Mouse (Mus musculus): Measurements from ENCODE around the gene Crhr2. TPM values are rescaled to one million over a fixed set of nuclear protein-coding genes. Genes with fewer than 3 reads are reported as not detected.

Gene Crhr2
- polyA plus RNA-seq, 1 experiment from 2014 or later = 1.3 TPM

GRCm38 (mm10) chr6:55133425-55133824, 609 bp upstream of the Crhr2 start:
- Histone ChIP-seq H3K4me2 (ENCODE audit: low read length) (no peak overlapping the region), H3K9ac (replicated peaks; ENCODE audit: low read depth, low read length) (no peak overlapping the region), H3K4me1 (replicated peaks; ENCODE audit: control insufficient read depth, insufficient read depth, low read length) (no peaks in the 10 kb centered on the region), H3K4me3 (replicated peaks; ENCODE audit: low read length) (no peak overlapping the region), H3K27ac (ENCODE audit: low read length) (no peak overlapping the region), H3K36me3 (ENCODE audit: control insufficient read depth, insufficient read depth) (no peaks in the 10 kb centered on the region), H3K27me3 (replicated peaks; ENCODE audit: control insufficient read depth, insufficient read depth, low read length) (no peaks in the 10 kb centered on the region), H3K9me3 (ENCODE audit: control insufficient read depth, low read length) (no peaks in the 10 kb centered on the region)
- ATAC-seq = no peak
- WGBS = 63% methylated on average over 1 of the region's 1 CpGs

DNA sequence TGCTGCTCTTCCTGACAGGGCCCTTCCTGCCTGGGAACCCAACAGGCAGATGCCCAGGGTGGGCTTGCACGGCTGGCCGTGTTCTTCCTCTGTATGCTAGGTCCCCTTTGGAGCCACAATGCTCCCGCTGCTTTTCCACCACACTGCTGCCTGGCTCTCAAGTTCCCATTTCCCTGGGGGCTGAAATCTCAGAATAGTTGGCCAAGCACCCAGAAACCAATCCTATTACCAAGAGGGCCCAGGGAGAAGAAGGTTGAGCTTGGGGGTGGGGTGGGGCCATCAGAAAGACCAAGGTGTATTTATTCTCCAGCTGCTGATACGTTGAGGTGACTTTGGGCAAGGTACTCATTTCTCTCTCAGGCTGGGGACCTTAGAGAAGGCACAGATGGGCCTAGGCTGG, 1.5 kb downstream of the Crhr2 start:
- Histone ChIP-seq H3K36me3 (ENCODE audit: control insufficient read depth, insufficient read depth) (no peaks in the 10 kb centered on the region), H3K4me2 (ENCODE audit: low read length) (no peak overlapping the region), H3K4me3 (replicated peaks; ENCODE audit: low read length) (no peak overlapping the region), H3K9ac (replicated peaks; ENCODE audit: low read depth, low read length) (no peak overlapping the region), H3K27me3 (replicated peaks; ENCODE audit: control insufficient read depth, insufficient read depth, low read length) (no peaks in the 10 kb centered on the region), H3K27ac (ENCODE audit: low read length) (no peak overlapping the region), H3K4me1 (replicated peaks; ENCODE audit: control insufficient read depth, insufficient read depth, low read length) (no peaks in the 10 kb centered on the region), H3K9me3 (ENCODE audit: control insufficient read depth, low read length) (no peaks in the 10 kb centered on the region)
- WGBS = 89% methylated on average over 4 of the region's 4 CpGs
- ATAC-seq = no peak

GRCm38 (mm10) chr6:55130631-55131030, 2.2 kb downstream of the Crhr2 start:
- no peak overlapping the region for H3K9ac ChIP-seq (replicated peaks; ENCODE audit: low read depth, low read length)
- H3K4me3 ChIP-seq (replicated peaks; ENCODE audit: low read length) = no peak overlapping the region
- WGBS = 50% methylated on average over 6 of the region's 6 CpGs
- H3K27ac ChIP-seq (ENCODE audit: low read length) = no peak overlapping the region
- H3K4me1 ChIP-seq (replicated peaks; ENCODE audit: control insufficient read depth, insufficient read depth, low read length) = no peaks in the 10 kb centered on the region
- ATAC-seq = no peak
- H3K4me2 ChIP-seq (ENCODE audit: low read length) = no peak overlapping the region
- H3K27me3 ChIP-seq (replicated peaks; ENCODE audit: control insufficient read depth, insufficient read depth, low read length) = no peaks in the 10 kb centered on the region
- H3K9me3 ChIP-seq (ENCODE audit: control insufficient read depth, low read length) = no peaks in the 10 kb centered on the region
- H3K36me3 ChIP-seq (ENCODE audit: control insufficient read depth, insufficient read depth) = no peaks in the 10 kb centered on the region

GRCm38 (mm10) chr6:55128391-55128790, 4.4 kb downstream of the Crhr2 start:
- no peak for ATAC-seq

GRCm38 (mm10) chr6:55126576-55126975, 6.2 kb downstream of the Crhr2 start:
- Histone ChIP-seq H3K4me2 (ENCODE audit: low read length) (no peak overlapping the region), H3K27ac (ENCODE audit: low read length) (no peak overlapping the region), H3K9ac (replicated peaks; ENCODE audit: low read depth, low read length) (no peak overlapping the region), H3K9me3 (ENCODE audit: control insufficient read depth, low read length) (no peaks in the 10 kb centered on the region), H3K4me1 (replicated peaks; ENCODE audit: control insufficient read depth, insufficient read depth, low read length) (no peaks in the 10 kb centered on the region), H3K36me3 (ENCODE audit: control insufficient read depth, insufficient read depth) (no peaks in the 10 kb centered on the region), H3K27me3 (replicated peaks; ENCODE audit: control insufficient read depth, insufficient read depth, low read length) (no peaks in the 10 kb centered on the region), H3K4me3 (replicated peaks; ENCODE audit: low read length) (no peak overlapping the region)
- no peak for ATAC-seq
- 71% methylated on average over 5 of the region's 5 CpGs for WGBS

More at GRCm38 (mm10) chr6:55128391-55128790, 4.4 kb downstream of the Crhr2 start:
- H3K9me3 ChIP-seq (ENCODE audit: control insufficient read depth, low read length) = no peaks in the 10 kb centered on the region
- no peak overlapping the region for H3K9ac ChIP-seq (replicated peaks; ENCODE audit: low read depth, low read length)
- no peak overlapping the region for H3K4me3 ChIP-seq (replicated peaks; ENCODE audit: low read length)
- no peaks in the 10 kb centered on the region for H3K27me3 ChIP-seq (replicated peaks; ENCODE audit: control insufficient read depth, insufficient read depth, low read length)
- H3K36me3 ChIP-seq (ENCODE audit: control insufficient read depth, insufficient read depth) = no peaks in the 10 kb centered on the region
- H3K27ac ChIP-seq (ENCODE audit: low read length) = no peak overlapping the region
- no peaks in the 10 kb centered on the region for H3K4me1 ChIP-seq (replicated peaks; ENCODE audit: control insufficient read depth, insufficient read depth, low read length)
- H3K4me2 ChIP-seq (ENCODE audit: low read length) = no peak overlapping the region

DNA sequence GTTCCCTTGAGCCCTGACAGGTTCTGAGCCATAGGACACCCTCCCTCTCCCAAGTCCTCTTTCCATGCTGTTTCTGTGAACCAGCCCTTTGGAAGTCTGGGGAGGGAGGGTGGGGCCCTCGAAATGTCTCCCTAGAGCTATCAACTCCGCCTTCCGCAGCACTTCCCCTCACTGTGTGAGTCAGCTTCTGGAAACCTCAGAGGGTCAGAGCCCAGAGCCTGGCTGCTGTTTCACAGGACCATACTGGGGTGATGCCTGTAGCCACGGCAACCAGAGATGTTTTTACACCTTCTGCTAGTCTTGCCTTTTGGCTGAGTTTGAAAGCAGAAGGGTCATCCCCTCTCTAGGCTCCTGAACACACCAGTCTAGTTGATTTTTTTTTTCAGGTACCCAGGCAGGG, 9.8 kb downstream of the Crhr2 start:
- Histone ChIP-seq H3K4me2 (ENCODE audit: low read length) (no peak overlapping the region), H3K4me3 (replicated peaks; ENCODE audit: low read length) (no peak overlapping the region), H3K9me3 (ENCODE audit: control insufficient read depth, low read length) (no peaks in the 10 kb centered on the region), H3K36me3 (ENCODE audit: control insufficient read depth, insufficient read depth) (no peaks in the 10 kb centered on the region), H3K27ac (ENCODE audit: low read length) (no peak overlapping the region), H3K27me3 (replicated peaks; ENCODE audit: control insufficient read depth, insufficient read depth, low read length) (peaks cover 2% of the 10 kb centered on the region; the same call in 1 of the 2 replicates), H3K9ac (replicated peaks; ENCODE audit: low read depth, low read length) (no peak overlapping the region), H3K4me1 (replicated peaks; ENCODE audit: control insufficient read depth, insufficient read depth, low read length) (no peaks in the 10 kb centered on the region)
- 62% methylated on average over 4 of the region's 4 CpGs for WGBS
- no peak for ATAC-seq

DNA sequence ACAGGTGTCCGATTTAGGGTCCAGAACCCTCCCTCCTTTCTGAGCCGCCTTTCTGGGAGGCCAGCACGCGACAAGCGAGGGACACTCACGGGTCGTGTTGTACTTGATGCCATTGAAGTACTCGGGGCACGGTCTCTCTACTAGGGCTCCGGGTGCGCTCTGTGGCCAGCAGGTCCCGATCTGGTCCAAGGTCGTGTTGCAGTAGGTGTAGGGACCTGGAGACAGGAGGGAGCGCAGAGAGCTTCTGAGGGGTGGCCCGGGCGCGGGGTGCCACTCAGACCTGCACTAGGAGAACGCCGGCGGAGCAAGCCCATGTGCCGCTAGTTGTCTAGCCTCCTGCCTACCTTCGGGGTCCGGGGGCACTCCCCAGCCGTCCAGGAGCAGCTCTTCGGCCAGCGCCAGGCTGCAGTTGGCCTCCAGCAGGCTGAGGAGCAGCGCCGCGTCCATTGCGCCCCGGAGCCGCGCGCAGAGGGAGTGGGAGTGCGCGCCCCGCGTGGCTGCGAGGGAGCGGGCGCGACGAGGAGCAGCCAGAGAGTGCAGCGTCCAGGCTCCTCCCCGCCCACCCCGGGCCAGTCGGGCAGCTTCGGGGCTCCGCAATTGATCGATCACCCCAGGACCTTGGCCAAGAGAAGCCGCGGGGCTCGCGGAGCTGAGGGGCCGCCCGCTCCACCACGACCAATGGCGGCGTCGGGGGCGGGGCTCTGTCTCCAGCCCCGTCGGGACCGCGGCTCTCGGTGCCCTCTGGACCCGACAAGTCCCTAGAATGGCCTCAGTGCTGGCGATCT, 15.3 kb downstream of the Crhr2 start:
- Histone ChIP-seq H3K27ac (ENCODE audit: low read length) (no peak overlapping the region), H3K9ac (replicated peaks; ENCODE audit: low read depth, low read length) (peak overlapping the region; percentile 51), H3K36me3 (ENCODE audit: control insufficient read depth, insufficient read depth) (no peaks in the 10 kb centered on the region), H3K4me3 (replicated peaks; ENCODE audit: low read length) (peak overlapping the region; percentile 56), H3K4me2 (ENCODE audit: low read length) (peak overlapping the region; percentile 59), H3K27me3 (replicated peaks; ENCODE audit: control insufficient read depth, insufficient read depth, low read length) (peaks cover 27% of the 10 kb centered on the region), H3K4me1 (replicated peaks; ENCODE audit: control insufficient read depth, insufficient read depth, low read length) (peaks cover 7% of the 10 kb centered on the region), H3K9me3 (ENCODE audit: control insufficient read depth, low read length) (no peaks in the 10 kb centered on the region)
- ATAC-seq = peak; percentile 73
- WGBS = under 1% methylated on average over 59 of the region's 68 CpGs

- ATAC-seq = no peak
- no peak overlapping the region for H3K9ac ChIP-seq (replicated peaks; ENCODE audit: low read depth, low read length)
- no peak overlapping the region for H3K27ac ChIP-seq (ENCODE audit: low read length)
- H3K4me3 ChIP-seq (replicated peaks; ENCODE audit: low read length) = no peak overlapping the region
- no peaks in the 10 kb centered on the region for H3K9me3 ChIP-seq (ENCODE audit: control insufficient read depth, low read length)
- H3K4me2 ChIP-seq (ENCODE audit: low read length) = no peak overlapping the region
- H3K4me1 ChIP-seq (replicated peaks; ENCODE audit: control insufficient read depth, insufficient read depth, low read length) = no peaks in the 10 kb centered on the region
- no peaks in the 10 kb centered on the region for H3K36me3 ChIP-seq (ENCODE audit: control insufficient read depth, insufficient read depth)
- WGBS = 13% methylated on average over 7 of the region's 7 CpGs
- no peaks in the 10 kb centered on the region for H3K27me3 ChIP-seq (replicated peaks; ENCODE audit: control insufficient read depth, insufficient read depth, low read length)
Measured at GRCm38 (mm10) chr6:55108358-55108757, 24.5 kb downstream of the Crhr2 start.

DNA sequence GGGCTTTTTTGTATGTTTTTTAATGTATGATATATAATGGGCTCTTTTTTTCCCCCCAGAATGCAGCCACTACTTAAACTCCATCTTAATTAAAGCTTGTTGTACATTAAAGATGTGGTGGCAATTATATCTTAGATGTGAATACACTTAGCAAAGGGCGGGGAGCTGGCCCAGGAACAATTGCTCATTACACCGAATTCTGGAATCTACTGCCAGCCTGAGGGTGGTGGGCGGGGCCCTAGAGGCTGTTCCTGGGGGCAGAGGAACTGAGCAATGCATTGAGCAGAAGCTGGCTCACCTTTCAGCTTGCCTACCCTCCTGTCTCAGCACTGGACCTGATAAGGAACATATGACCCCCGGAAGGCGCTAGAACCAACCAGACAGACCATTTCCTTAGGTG, 34.2 kb downstream of the Crhr2 start:
- Histone ChIP-seq H3K9me3 (ENCODE audit: control insufficient read depth, low read length) (no peaks in the 10 kb centered on the region), H3K4me2 (ENCODE audit: low read length) (no peak overlapping the region), H3K4me3 (replicated peaks; ENCODE audit: low read length) (no peak overlapping the region), H3K4me1 (replicated peaks; ENCODE audit: control insufficient read depth, insufficient read depth, low read length) (peaks cover 16% of the 10 kb centered on the region), H3K27ac (ENCODE audit: low read length) (no peak overlapping the region), H3K9ac (replicated peaks; ENCODE audit: low read depth, low read length) (no peak overlapping the region), H3K36me3 (ENCODE audit: control insufficient read depth, insufficient read depth) (no peaks in the 10 kb centered on the region), H3K27me3 (replicated peaks; ENCODE audit: control insufficient read depth, insufficient read depth, low read length) (no peaks in the 10 kb centered on the region)
- ATAC-seq = 0 out of 2 replicates have a peak, but pooled peaks have one; percentile 29
- 56% methylated on average over 5 of the region's 5 CpGs for WGBS

All from forebrain, embryonic 16.5 days (tissue).